Comparison of ENCODE assay signal across 9 mouse cellular contexts in genomic region chr11:95074694-95075093, GRCm38 (mm10). TPM values are rescaled to one million over a fixed set of nuclear protein-coding genes. Genes with fewer than 3 reads are reported as not detected.
A peak's percentile ranks its signal among the peaks of the same experiment; 100 is the strongest.
DNase-seq lines count a peak whose midpoint lies in the region; ATAC-seq and TF ChIP-seq lines count a peak whose summit lies in the region.
"Had no signal": no experiment of that assay in that cellular context is flagged by ENCODE, and none has a peak within 500 bp of the region (broad histone marks: within the 10 kb centered on the region; RNA-seq: fewer than 3 reads in every experiment).

No protein-coding gene starts in this region.

- H3K27ac ChIP-seq in stomach, embryonic 16.5 days (ENCODE audit: low read length) = peak overlapping the region; percentile 94

- peak; percentile 32 for DNase-seq in cerebellum, adult 9-11 months
- no peak for DNase-seq in cerebellum, adult 18-20 months
- no peak for DNase-seq in lung, adult 2 months
- DNase-seq in lung, postnatal 25 days (ENCODE audit: low spot score) = no peak
- DNase-seq in kidney, postnatal 36 days = peak; percentile 45 to 51
- DNase-seq in frontal cortex, adult 2 months (ENCODE audit: extremely low spot score in 1 of 2, low spot score in 1 of 2) = no peak
- DNase-seq in layer of hippocampus, adult 9-11 months = no peak
- DNase-seq: left cerebral cortex, postnatal 4 days had no signal

- peak overlapping the region; percentile 84 for H3K9ac ChIP-seq in stomach, embryonic 16.5 days (ENCODE audit: low read length)

- peak; percentile 38; the same call in 1 of the 2 replicates for ATAC-seq in stomach, embryonic 16.5 days (ENCODE audit: insufficient read depth, low FRiP score)

- H3K4me1 ChIP-seq in lung, adult 2 months (ENCODE audit: control insufficient read depth, insufficient read depth, low read length) = peaks cover 37% of the 10 kb centered on the region
- H3K4me1 ChIP-seq in stomach, embryonic 16.5 days (ENCODE audit: control insufficient read depth, insufficient read depth, low read length) = peaks cover 73% of the 10 kb centered on the region

- peak overlapping the region; percentile 69 for H3K4me2 ChIP-seq in stomach, embryonic 16.5 days (ENCODE audit: low read depth, low read length)

- H3K9me3 ChIP-seq in stomach, embryonic 16.5 days (replicated peaks; ENCODE audit: control insufficient read depth, low read length) = no peaks in the 10 kb centered on the region

- H3K36me3 ChIP-seq in stomach, embryonic 16.5 days (ENCODE audit: control insufficient read depth, insufficient read depth, low read length) = no peaks in the 10 kb centered on the region

- TF ChIP-seq CTCF in lung, adult 2 months (IDR thresholded peaks at IDR 0.05; ENCODE audit: insufficient read depth, low read length) = no peak

- H3K27me3 ChIP-seq in stomach, embryonic 16.5 days (ENCODE audit: control insufficient read depth, insufficient read depth, low read length) = no peaks in the 10 kb centered on the region

- H3K4me3 ChIP-seq in lung, adult 2 months (replicated peaks; ENCODE audit: extremely low read depth, low read depth, low read length) = peak overlapping the region; percentile 80
- peak overlapping the region; percentile 71 for H3K4me3 ChIP-seq in stomach, embryonic 16.5 days (replicated peaks; ENCODE audit: low read length)

- TF ChIP-seq POLR2A in lung, adult 2 months (IDR thresholded peaks at IDR 0.05; ENCODE audit: borderline replicate concordance, extremely low read depth, low read depth, low read length) = no peak

- WGBS in lung, adult 2 months = 52% methylated on average over 4 of the region's 4 CpGs
- WGBS in stomach, embryonic 16.5 days = 37% methylated on average over 4 of the region's 4 CpGs

RNA-seq across cellular contexts. Expression of gene Itga3, which starts 1.9 kb away (rescaled TPM):
- 181 and 187 TPM in 2 replicates for polyA plus RNA-seq in lung, adult 2 months (2012; rRNA removed)
- polyA plus RNA-seq in stomach, embryonic 16.5 days (2015; fragmentation: Nextera tagmentation; extraction: Ambion mirVana) = 19.4 and 19.9 TPM in 2 replicates
- polyA plus RNA-seq in frontal cortex, adult 2 months (2012; rRNA removed) = 12.7 and 14.0 TPM in 2 replicates

RNA-seq across cellular contexts. Expression of gene Pdk2, which starts 33.5 kb away (rescaled TPM):
- 53.0 and 67.3 TPM in 2 replicates for polyA plus RNA-seq in lung, adult 2 months (2012; rRNA removed)
- polyA plus RNA-seq in stomach, embryonic 16.5 days (2015; fragmentation: Nextera tagmentation; extraction: Ambion mirVana) = 37.9 and 39.3 TPM in 2 replicates
- 88.7 and 97.3 TPM in 2 replicates for polyA plus RNA-seq in frontal cortex, adult 2 months (2012; rRNA removed)

RNA-seq across cellular contexts. Expression of gene Dlx3, which starts 45.2 kb away (rescaled TPM):
- 0.05 and 2.0 TPM in 2 replicates for polyA plus RNA-seq in lung, adult 2 months (2012; rRNA removed)
- 3.0 and 3.9 TPM in 2 replicates for polyA plus RNA-seq in stomach, embryonic 16.5 days (2015; fragmentation: Nextera tagmentation; extraction: Ambion mirVana)
- 0.19 TPM in 1 of 2 replicates, not detected in the other for polyA plus RNA-seq in frontal cortex, adult 2 months (2012; rRNA removed)

Comparison
In these comparisons a context has a peak if more than half of its experiments do, and no peak if none do; other contexts are left out.
1. DNase-seq: peak in cerebellum, adult 9-11 months (single experiment) and kidney, postnatal 36 days (2 of 2); none in cerebellum, adult 18-20 months (0 of 2), lung, adult 2 months (single experiment), lung, postnatal 25 days (single experiment), frontal cortex, adult 2 months (0 of 2) and layer of hippocampus, adult 9-11 months (single experiment).